Mouse (Mus musculus): ENCODE measurements around the gene Olfr1357.

DNA sequence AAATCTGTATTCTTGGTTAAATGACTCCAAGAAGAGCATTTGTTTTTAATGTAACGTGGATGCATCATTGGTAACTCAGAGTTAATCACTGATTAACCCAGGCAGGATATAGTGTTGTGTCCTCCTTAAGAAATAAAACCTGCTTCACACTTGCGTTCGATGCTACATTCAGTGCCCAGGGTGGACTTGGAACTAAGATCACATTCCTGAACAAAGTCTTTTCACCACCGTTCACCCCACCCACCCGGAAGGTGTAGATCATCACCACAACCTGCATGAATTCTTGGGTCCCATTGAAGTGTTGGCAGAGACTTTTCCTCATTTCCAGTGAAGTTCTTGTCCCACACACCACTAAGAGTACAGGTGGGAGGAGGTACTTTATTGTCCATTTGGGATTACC, 24.1 kb downstream of the Olfr1357 start:
- TF ChIP-seq POLR2A (IDR thresholded peaks at IDR 0.05; ENCODE audit: control insufficient read depth, low read depth, low read length) (no peak), CTCF (IDR thresholded peaks at IDR 0.05; ENCODE audit: control insufficient read depth, insufficient read depth, insufficient replicate concordance, low read depth, low read length) (no peak)
